Mouse (Mus musculus) megakaryocyte progenitor cell, adult 5-6 weeks (primary cell): ENCODE measurements around the gene Tescl. TPM values are rescaled to one million over a fixed set of nuclear protein-coding genes. Genes with fewer than 3 reads are reported as not detected.

ENCODE experiments used
- ATAC-seq: replicated peaks from 2 replicates; pipeline ENCODE4 v1.8.0; 2016; ENCODE audit warnings: mild to moderate bottlenecking, moderate TSS enrichment, inconsistent platforms; ENCODE audit not compliant: poor library complexity
- total RNA-seq, 2 experiments: library from RNA; stranded (forward) in 1 of 2; stranded (reverse) in 1 of 2; fragments of 157-497, 149-512 nt in 1 of 2; fragments of 200-1000 nt in 1 of 2; gene quantifications; 2 replicates each; pipeline versions ENCODE4 v1.2.3 to v1.2.4; 2015 to 2017

Tescl gene
- total RNA-seq (2015), result not detected in 2 replicates
- total RNA-seq (2017), result not detected in 2 replicates

GRCm38 (mm10) chr7:24333304-24333986 lies at the start of gene Tescl:
Gene Tescl, minus strand, starts transcription at chr7:24333936.
- peak; percentile 46 for ATAC-seq

- ATAC-seq, result no peak
Observed at GRCm38 (mm10) chr7:24382730-24383372, 49.1 kb upstream of the Tescl start.

- ATAC-seq, result no peak
Observed at GRCm38 (mm10) chr7:24380370-24380769, 46.6 kb upstream of the Tescl start.

GRCm38 (mm10) chr7:24379934-24380333 lies 46.2 kb upstream of the Tescl start:
- peak; percentile 17 for ATAC-seq

- no peak for ATAC-seq
Observed at GRCm38 (mm10) chr7:24378049-24378701, 44.4 kb upstream of the Tescl start.

- peak; percentile 69 for ATAC-seq
Observed at GRCm38 (mm10) chr7:24377091-24377865, 43.5 kb upstream of the Tescl start.

GRCm38 (mm10) chr7:24376456-24376855 lies 42.7 kb upstream of the Tescl start:
- no peak for ATAC-seq

- ATAC-seq, result peak; percentile 23
Observed at GRCm38 (mm10) chr7:24373538-24374379, 40.0 kb upstream of the Tescl start.

- ATAC-seq, result no peak
Observed at GRCm38 (mm10) chr7:24372786-24373185, 39.0 kb upstream of the Tescl start.

GRCm38 (mm10) chr7:24372300-24372699 lies 38.6 kb upstream of the Tescl start:
- no peak for ATAC-seq

GRCm38 (mm10) chr7:24371809-24372145 lies 38.0 kb upstream of the Tescl start:
- ATAC-seq, result no peak

- ATAC-seq, result peak; percentile 40
Observed at GRCm38 (mm10) chr7:24371012-24371808, 37.5 kb upstream of the Tescl start.

- ATAC-seq, result peak; percentile 40
Observed at GRCm38 (mm10) chr7:24369731-24370541, 36.2 kb upstream of the Tescl start, which contains the start of gene Kcnn4. Gene Kcnn4, plus strand, starts transcription at chr7:24370263.

- ATAC-seq, result no peak
Observed at GRCm38 (mm10) chr7:24368946-24369345, 35.2 kb upstream of the Tescl start.

GRCm38 (mm10) chr7:24368226-24368625 lies 34.5 kb upstream of the Tescl start:
- ATAC-seq, result no peak

- no peak for ATAC-seq
Observed at GRCm38 (mm10) chr7:24366716-24367632, 33.2 kb upstream of the Tescl start.

- ATAC-seq, result no peak
Observed at GRCm38 (mm10) chr7:24365258-24366014, 31.7 kb upstream of the Tescl start.
